Mouse (Mus musculus): ENCODE results near the gene Coq5. TPM values are rescaled to one million over a fixed set of nuclear protein-coding genes. Genes with fewer than 3 reads are reported as not detected.

Coq5 gene
- polyA plus RNA-seq, 1 experiment: 17.5 TPM

- no peak for TF ChIP-seq POLR2A (IDR thresholded peaks at IDR 0.05; ENCODE audit: low read depth, low read length)
- TF ChIP-seq CTCF (IDR thresholded peaks at IDR 0.05; ENCODE audit: borderline replicate concordance, insufficient read depth, low read length): no peak
- no peak overlapping the region for H3K27ac ChIP-seq (ENCODE audit: insufficient read depth, low read length)
- H3K4me3 ChIP-seq (ENCODE audit: insufficient read depth, low read length): no peak overlapping the region
- peaks cover 12% of the 10 kb centered on the region for H3K4me1 ChIP-seq (ENCODE audit: control insufficient read depth, insufficient read depth, low read length)
Measured at GRCm38 (mm10) chr5:115274771-115275170, 4.7 kb upstream of the Coq5 start.

- TF ChIP-seq POLR2A (IDR thresholded peaks at IDR 0.05; ENCODE audit: low read depth, low read length) (no peak), CTCF (IDR thresholded peaks at IDR 0.05; ENCODE audit: borderline replicate concordance, insufficient read depth, low read length) (0 out of 2 replicates have a peak, but pooled peaks have one; percentile 17)
- no peak overlapping the region for H3K4me3 ChIP-seq (ENCODE audit: insufficient read depth, low read length)
- no peak overlapping the region for H3K27ac ChIP-seq (ENCODE audit: insufficient read depth, low read length)
- peaks cover 3% of the 10 kb centered on the region for H3K4me1 ChIP-seq (ENCODE audit: control insufficient read depth, insufficient read depth, low read length)
Measured at GRCm38 (mm10) chr5:115275998-115276397, 3.5 kb upstream of the Coq5 start.

GRCm38 (mm10) chr5:115278053-115278452, 1.4 kb upstream of the Coq5 start:
- TF ChIP-seq CTCF (IDR thresholded peaks at IDR 0.05; ENCODE audit: borderline replicate concordance, insufficient read depth, low read length) (no peak), POLR2A (IDR thresholded peaks at IDR 0.05; ENCODE audit: low read depth, low read length) (no peak)
- H3K4me1 ChIP-seq (ENCODE audit: control insufficient read depth, insufficient read depth, low read length): peaks cover 3% of the 10 kb centered on the region

GRCm38 (mm10) chr5:115278785-115279184, 681 bp upstream of the Coq5 start:
- H3K27ac ChIP-seq (ENCODE audit: insufficient read depth, low read length): no peak overlapping the region
- H3K4me1 ChIP-seq (ENCODE audit: control insufficient read depth, insufficient read depth, low read length): no peaks in the 10 kb centered on the region; the same call in 1 of the 2 replicates
- TF ChIP-seq POLR2A (IDR thresholded peaks at IDR 0.05; ENCODE audit: low read depth, low read length): no peak
- no peak for TF ChIP-seq CTCF (IDR thresholded peaks at IDR 0.05; ENCODE audit: borderline replicate concordance, insufficient read depth, low read length)
- no peak overlapping the region for H3K4me3 ChIP-seq (ENCODE audit: insufficient read depth, low read length)

More at GRCm38 (mm10) chr5:115278053-115278452, 1.4 kb upstream of the Coq5 start:
- Histone ChIP-seq H3K27ac (ENCODE audit: insufficient read depth, low read length) (no peak overlapping the region), H3K4me3 (ENCODE audit: insufficient read depth, low read length) (no peak overlapping the region)

GRCm38 (mm10) chr5:115280050-115280687, 703 bp downstream of the Coq5 start:
- TF ChIP-seq POLR2A (IDR thresholded peaks at IDR 0.05; ENCODE audit: low read depth, low read length) (no peak), CTCF (IDR thresholded peaks at IDR 0.05; ENCODE audit: borderline replicate concordance, insufficient read depth, low read length) (no peak)
- no peak overlapping the region for H3K27ac ChIP-seq (ENCODE audit: insufficient read depth, low read length)
- peak overlapping the region; percentile 98 for H3K4me3 ChIP-seq (ENCODE audit: insufficient read depth, low read length)
- no peaks in the 10 kb centered on the region; the same call in 1 of the 2 replicates for H3K4me1 ChIP-seq (ENCODE audit: control insufficient read depth, insufficient read depth, low read length)

GRCm38 (mm10) chr5:115284735-115285134, 5.3 kb downstream of the Coq5 start:
- TF ChIP-seq POLR2A (IDR thresholded peaks at IDR 0.05; ENCODE audit: low read depth, low read length): no peak
- TF ChIP-seq CTCF (IDR thresholded peaks at IDR 0.05; ENCODE audit: borderline replicate concordance, insufficient read depth, low read length): no peak
- H3K27ac ChIP-seq (ENCODE audit: insufficient read depth, low read length): no peak overlapping the region
- H3K4me1 ChIP-seq (ENCODE audit: control insufficient read depth, insufficient read depth, low read length): no peaks in the 10 kb centered on the region; the same call in 1 of the 2 replicates
- H3K4me3 ChIP-seq (ENCODE audit: insufficient read depth, low read length): no peak overlapping the region

- H3K4me3 ChIP-seq (ENCODE audit: insufficient read depth, low read length): no peak overlapping the region
- H3K27ac ChIP-seq (ENCODE audit: insufficient read depth, low read length): no peak overlapping the region
- TF ChIP-seq CTCF (IDR thresholded peaks at IDR 0.05; ENCODE audit: borderline replicate concordance, insufficient read depth, low read length) (no peak), POLR2A (IDR thresholded peaks at IDR 0.05; ENCODE audit: low read depth, low read length) (no peak)
- H3K4me1 ChIP-seq (ENCODE audit: control insufficient read depth, insufficient read depth, low read length): peaks cover 4% of the 10 kb centered on the region; the same call in 1 of the 2 replicates
Measured at GRCm38 (mm10) chr5:115294173-115294572, 14.7 kb downstream of the Coq5 start.

GRCm38 (mm10) chr5:115296347-115296746, 16.9 kb downstream of the Coq5 start:
- peaks cover 4% of the 10 kb centered on the region; the same call in 1 of the 2 replicates for H3K4me1 ChIP-seq (ENCODE audit: control insufficient read depth, insufficient read depth, low read length)
- no peak overlapping the region for H3K27ac ChIP-seq (ENCODE audit: insufficient read depth, low read length)
- TF ChIP-seq POLR2A (IDR thresholded peaks at IDR 0.05; ENCODE audit: low read depth, low read length): peak; percentile 28
- TF ChIP-seq CTCF (IDR thresholded peaks at IDR 0.05; ENCODE audit: borderline replicate concordance, insufficient read depth, low read length): no peak
- H3K4me3 ChIP-seq (ENCODE audit: insufficient read depth, low read length): no peak overlapping the region

GRCm38 (mm10) chr5:115300035-115300744, 20.7 kb downstream of the Coq5 start:
- peak overlapping the region; percentile 45 for H3K27ac ChIP-seq (ENCODE audit: insufficient read depth, low read length)
- TF ChIP-seq CTCF (IDR thresholded peaks at IDR 0.05; ENCODE audit: borderline replicate concordance, insufficient read depth, low read length) (no peak), POLR2A (IDR thresholded peaks at IDR 0.05; ENCODE audit: low read depth, low read length) (peak; percentile 39; the same call in 1 of the 2 replicates)
- peaks cover 4% of the 10 kb centered on the region; the same call in 1 of the 2 replicates for H3K4me1 ChIP-seq (ENCODE audit: control insufficient read depth, insufficient read depth, low read length)
- peak overlapping the region; percentile 62 for H3K4me3 ChIP-seq (ENCODE audit: insufficient read depth, low read length)

Data from embryonic fibroblast, embryonic 13.5 days (primary cell).